Mouse (Mus musculus) ES-Bruce4 (cell line): ENCODE measurements around the gene Zkscan3. TPM values are rescaled to one million over a fixed set of nuclear protein-coding genes. Genes with fewer than 3 reads are reported as not detected.
"Not testable (repeated sequence)": the region's sequence is repeated elsewhere in the genome, so short reads cannot be mapped to it uniquely, and the experiment has no call there.

ENCODE experiments used
- H3K27ac ChIP-seq: 2 replicates; pipeline ENCODE4 v1.5.1; 2012; ENCODE audit warnings: low read length, inconsistent platforms; ENCODE audit not compliant: insufficient read depth
- H3K27me3 ChIP-seq: 2 replicates; pipeline ENCODE4 v1.6.1; 2012; ENCODE audit warnings: mild to moderate bottlenecking, low read length, inconsistent platforms; ENCODE audit not compliant: control insufficient read depth, poor library complexity, insufficient read depth, severe bottlenecking
- H3K36me3 ChIP-seq: 2 replicates; pipeline ENCODE4 v1.6.1; 2012; ENCODE audit warnings: inconsistent platforms, mild to moderate bottlenecking, low read length, moderate library complexity; ENCODE audit not compliant: control insufficient read depth, poor library complexity, insufficient read depth, severe bottlenecking
- H3K4me1 ChIP-seq: one replicate; pipeline ENCODE4 v1.8.1; 2011; ENCODE audit warnings: low read length; ENCODE audit not compliant: control insufficient read depth, insufficient read depth
- H3K4me3 ChIP-seq: 2 replicates; pipeline ENCODE4 v1.5.1; 2011; ENCODE audit warnings: low read depth, mild to moderate bottlenecking, low read length
- H3K9ac ChIP-seq: 2 replicates; pipeline ENCODE4 v1.6.1; 2012; ENCODE audit warnings: low read depth, mild to moderate bottlenecking, inconsistent platforms; ENCODE audit not compliant: poor library complexity, severe bottlenecking
- H3K9me3 ChIP-seq: replicated peaks from 2 replicates; pipeline ENCODE4 v1.6.1; 2012; ENCODE audit warnings: mild to moderate bottlenecking, low read length, inconsistent platforms; ENCODE audit not compliant: control insufficient read depth, poor library complexity, insufficient read depth, severe bottlenecking
- CTCF ChIP-seq: IDR thresholded peaks from one replicate; pipeline ENCODE4 v1.8.1; 2011; ENCODE audit warnings: low read depth, low read length
- EP300 ChIP-seq: IDR thresholded peaks from 2 replicates; pipeline ENCODE4 v1.6.1; 2011; ENCODE audit warnings: low read depth, low read length; ENCODE audit not compliant: insufficient read depth
- POLR2A ChIP-seq: IDR thresholded peaks from one replicate; pipeline ENCODE4 v1.8.1; 2011; ENCODE audit warnings: low read length; ENCODE audit not compliant: insufficient read depth
- polyA plus RNA-seq: library from polyadenylated mRNA; stranded (reverse); fragments of >200 nt; gene quantifications from 2 replicates; pipeline ENCODE4 v1.2.4, GENCODE M21; 2011; ENCODE audit warnings: low read depth; ENCODE audit not compliant: missing spikeins, insufficient read depth, insufficient read length

The Zkscan3 gene
- polyA plus RNA-seq, 1 experiment: 38.5 TPM

DNA sequence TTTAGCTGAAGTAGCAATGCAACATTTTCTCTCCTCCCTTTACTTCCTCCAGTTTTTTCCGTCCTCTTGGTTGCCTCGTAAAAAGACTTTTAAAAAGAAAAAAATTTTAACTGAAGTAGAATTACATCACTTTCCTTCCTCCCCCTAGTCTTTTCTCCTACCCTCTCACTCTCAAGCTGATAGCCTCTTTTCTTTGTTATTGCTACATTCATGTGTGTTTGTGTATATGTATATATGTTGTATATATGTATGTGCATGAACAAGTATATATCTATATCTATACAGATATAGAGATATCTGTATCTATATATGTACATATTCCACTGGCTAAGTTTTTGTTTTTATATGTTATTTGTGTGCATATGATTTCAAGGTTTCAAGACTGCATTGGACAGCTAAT lies 293 bp upstream of the Zkscan3 start:
- peak overlapping the region; percentile 88 for H3K9ac ChIP-seq
- H3K4me1 ChIP-seq: no peaks in the 10 kb centered on the region
- peaks cover 5% of the 10 kb centered on the region; the same call in 1 of the 2 replicates for H3K36me3 ChIP-seq
- H3K27me3 ChIP-seq: no peaks in the 10 kb centered on the region
- H3K9me3 ChIP-seq: no peaks in the 10 kb centered on the region
- H3K27ac ChIP-seq: no peak overlapping the region
- H3K4me3 ChIP-seq: no peak overlapping the region
- no peak for TF ChIP-seq CTCF
- no peak for TF ChIP-seq EP300
- no peak for TF ChIP-seq POLR2A

DNA sequence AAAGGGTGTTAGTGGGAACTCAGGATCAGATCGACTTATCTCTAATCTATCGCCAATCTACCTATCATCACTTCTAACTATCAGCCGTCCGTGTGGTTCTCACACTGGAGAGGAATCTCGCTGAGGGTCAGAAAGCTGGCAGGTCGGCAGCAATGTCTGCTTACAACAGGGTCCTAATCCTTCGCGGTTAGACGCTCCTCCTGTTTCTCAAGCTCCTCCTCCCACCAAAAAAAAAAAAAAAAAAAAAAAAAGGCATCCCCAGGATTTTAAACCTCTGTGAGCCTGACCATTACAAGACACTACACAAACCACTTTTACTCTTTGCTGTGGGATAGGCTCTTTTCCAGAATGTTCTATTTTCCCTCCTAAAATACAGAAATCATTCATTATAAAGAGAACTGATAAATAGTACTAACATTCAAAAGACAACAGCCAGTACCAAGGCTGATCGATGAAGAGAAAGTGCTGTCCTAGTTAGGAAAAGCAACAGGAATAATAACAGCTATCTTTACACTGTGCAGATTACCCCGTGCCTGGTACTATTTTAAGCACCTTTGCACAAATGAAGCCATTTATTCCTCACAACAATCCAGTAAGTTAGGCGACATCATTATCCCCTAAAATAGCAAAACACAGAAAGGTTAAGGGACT lies 794 bp downstream of the Zkscan3 start:
- H3K9me3 ChIP-seq: no peaks in the 10 kb centered on the region
- H3K4me1 ChIP-seq: no peaks in the 10 kb centered on the region
- H3K9ac ChIP-seq: peak overlapping the region; percentile 88
- no peak for TF ChIP-seq EP300
- no peak overlapping the region for H3K27ac ChIP-seq
- peaks cover 5% of the 10 kb centered on the region; the same call in 1 of the 2 replicates for H3K36me3 ChIP-seq
- no peaks in the 10 kb centered on the region for H3K27me3 ChIP-seq
- H3K4me3 ChIP-seq: peak overlapping the region; percentile 100

DNA sequence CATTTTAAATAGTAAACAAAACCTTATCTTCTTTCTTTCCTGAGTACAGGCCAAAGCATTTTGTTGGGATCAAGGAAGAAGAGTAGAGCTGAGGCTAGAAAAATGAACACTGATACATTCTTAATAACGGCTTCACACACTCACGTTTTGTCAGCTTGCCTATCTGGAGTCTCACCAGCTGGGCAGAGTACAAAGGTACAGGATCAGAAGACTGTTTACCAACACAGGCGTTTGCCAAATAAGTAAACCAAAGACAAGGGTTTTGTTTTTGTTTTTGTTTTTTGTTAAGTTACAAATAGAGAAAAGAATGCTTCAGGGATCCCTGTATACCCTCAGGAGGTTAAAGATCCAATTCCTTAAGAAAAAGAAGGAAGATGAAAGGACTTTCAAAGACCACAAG lies 1.4 kb downstream of the Zkscan3 start:
- Histone ChIP-seq H3K36me3 (peaks cover 5% of the 10 kb centered on the region; the same call in 1 of the 2 replicates), H3K9me3 (no peaks in the 10 kb centered on the region), H3K4me1 (no peaks in the 10 kb centered on the region), H3K27me3 (no peaks in the 10 kb centered on the region), H3K4me3 (no peak overlapping the region), H3K9ac (0 out of 2 replicates have a peak overlapping the region, but pooled peaks have one; percentile 88), H3K27ac (no peak overlapping the region)
- TF ChIP-seq POLR2A (no peak), CTCF (no peak), EP300 (no peak)

DNA sequence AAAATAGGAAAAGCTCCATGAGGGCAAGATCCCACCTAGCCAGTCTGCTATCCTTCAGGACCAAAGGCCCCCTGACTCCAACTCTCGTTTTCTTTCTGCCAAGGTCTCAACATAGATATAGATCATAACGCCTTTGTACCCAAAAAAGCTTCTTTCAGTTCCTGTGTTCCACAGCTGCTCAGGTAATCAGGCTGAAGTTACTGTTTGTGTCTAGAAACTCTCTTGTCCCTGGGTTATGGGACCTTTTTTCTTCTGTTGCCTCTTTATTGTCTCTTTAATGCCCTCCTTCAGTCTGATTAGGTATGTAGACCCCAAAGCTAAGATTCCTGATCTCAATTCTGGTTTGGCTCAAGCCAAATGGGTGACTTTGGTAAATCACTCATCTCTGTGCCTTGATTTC lies 5.1 kb downstream of the Zkscan3 start:
- H3K9me3 ChIP-seq: no peaks in the 10 kb centered on the region
- H3K4me1 ChIP-seq: no peaks in the 10 kb centered on the region
- H3K27ac ChIP-seq: no peak overlapping the region
- H3K4me3 ChIP-seq: no peak overlapping the region
- TF ChIP-seq CTCF: no peak
- no peak for TF ChIP-seq POLR2A
- TF ChIP-seq EP300: no peak
- peaks cover 23% of the 10 kb centered on the region for H3K36me3 ChIP-seq
- H3K27me3 ChIP-seq: no peaks in the 10 kb centered on the region
- H3K9ac ChIP-seq: no peak overlapping the region

DNA sequence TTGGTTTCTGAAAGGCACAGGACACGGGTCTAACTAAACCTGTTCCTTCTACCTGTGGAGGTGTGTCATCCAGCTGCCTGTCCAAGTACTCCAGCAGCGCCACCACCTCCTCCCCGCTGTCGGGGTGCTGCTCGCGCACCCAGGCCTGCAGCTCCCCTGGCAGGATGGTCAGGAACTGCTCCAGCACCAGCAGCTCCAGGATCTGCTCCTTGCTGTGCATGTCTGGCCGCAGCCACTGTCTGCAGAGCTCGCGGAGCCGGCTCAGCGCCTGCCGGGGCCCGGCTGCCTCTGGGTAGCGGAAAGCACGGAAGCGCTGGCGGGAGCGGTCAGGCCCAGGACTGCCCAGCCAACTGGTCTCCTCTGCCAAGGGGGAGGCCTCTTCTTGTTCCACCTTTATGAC lies 6.5 kb downstream of the Zkscan3 start:
- not testable (repeated sequence) for H3K27me3 ChIP-seq, H3K4me3 ChIP-seq, H3K9me3 ChIP-seq, H3K27ac ChIP-seq, H3K4me1 ChIP-seq, H3K9ac ChIP-seq
- H3K36me3 ChIP-seq: peaks cover 27% of the 10 kb centered on the region

DNA sequence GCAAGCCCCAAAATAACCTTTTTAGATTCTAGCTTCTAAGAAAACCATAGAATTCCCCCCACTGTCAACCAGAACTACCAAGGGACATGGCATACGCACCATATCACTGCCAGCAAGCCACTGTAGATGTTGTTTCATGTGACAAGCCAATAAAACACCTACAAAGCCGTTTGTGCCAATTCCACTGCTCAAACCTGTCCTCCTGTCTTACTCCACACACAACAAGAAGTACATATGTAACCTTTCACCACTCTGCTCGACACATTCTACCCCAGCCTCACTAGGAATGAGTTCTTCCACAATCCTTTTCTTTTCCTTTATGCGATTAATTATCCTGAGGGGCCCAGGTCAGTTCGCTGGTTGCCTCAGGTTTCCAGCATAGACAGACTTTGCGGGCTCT lies 6.9 kb downstream of the Zkscan3 start:
- H3K4me1 ChIP-seq: no peaks in the 10 kb centered on the region
- no peaks in the 10 kb centered on the region for H3K27me3 ChIP-seq
- peaks cover 28% of the 10 kb centered on the region for H3K36me3 ChIP-seq
- no peak overlapping the region for H3K4me3 ChIP-seq
- no peak overlapping the region for H3K27ac ChIP-seq
- H3K9ac ChIP-seq: no peak overlapping the region
- TF ChIP-seq POLR2A (no peak), CTCF (no peak), EP300 (no peak)
- H3K9me3 ChIP-seq: no peaks in the 10 kb centered on the region
